ENCODE assay signal across 28 mouse cellular contexts in the genomic region with DNA sequence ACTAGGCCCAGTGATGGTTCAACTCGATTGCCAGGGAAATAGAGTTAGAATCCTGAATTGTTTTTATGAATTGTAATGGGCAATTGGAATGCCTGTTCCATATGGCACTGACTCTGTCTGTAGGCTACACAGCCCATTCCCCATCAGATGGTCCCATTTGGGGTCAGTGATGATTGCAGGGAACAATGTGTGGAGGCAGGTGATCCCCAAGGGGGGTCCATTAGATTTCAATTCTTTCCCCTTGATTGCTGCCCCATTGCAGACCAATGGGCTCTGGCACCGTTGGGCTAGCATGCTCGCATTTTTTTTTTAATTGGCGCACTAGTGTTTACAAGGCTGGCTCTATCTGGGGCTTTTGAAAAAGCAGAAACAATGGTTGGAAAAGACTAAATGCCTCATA.
A peak's percentile ranks its signal among the peaks of the same experiment; 100 is the strongest.
DNase-seq lines count a peak whose midpoint lies in the region; ATAC-seq and TF ChIP-seq lines count a peak whose summit lies in the region.
"Had no signal": no experiment of that assay in that cellular context is flagged by ENCODE, and none has a peak within 500 bp of the region (broad histone marks: within the 10 kb centered on the region; RNA-seq: fewer than 3 reads in every experiment).

No protein-coding gene starts in this region.

- no peaks in the 10 kb centered on the region; the same call in 1 of the 2 replicates for H3K4me1 ChIP-seq in embryonic facial prominence, embryonic 14.5 days (ENCODE audit: control insufficient read depth, insufficient read depth, low read length)
- H3K4me1 ChIP-seq in embryonic facial prominence, embryonic 10.5 days: peaks cover 14% of the 10 kb centered on the region
- H3K4me1 ChIP-seq in hindbrain, embryonic 16.5 days (ENCODE audit: control insufficient read depth, insufficient read depth, low read depth, low read length): peaks cover 8% of the 10 kb centered on the region
- peaks cover 11% of the 10 kb centered on the region for H3K4me1 ChIP-seq in hindbrain, embryonic 14.5 days (replicated peaks; ENCODE audit: control insufficient read depth, insufficient read depth, low read length)
- H3K4me1 ChIP-seq in midbrain, postnatal 0 days (ENCODE audit: insufficient read depth, low read length): peaks cover 4% of the 10 kb centered on the region
- peaks cover 10% of the 10 kb centered on the region for H3K4me1 ChIP-seq in midbrain, embryonic 16.5 days (ENCODE audit: control insufficient read depth, insufficient read depth, low read length)
- H3K4me1 ChIP-seq: lung, embryonic 15.5 days; stomach, embryonic 15.5 days had no signal

- no peaks in the 10 kb centered on the region for H3K27me3 ChIP-seq in embryonic facial prominence, embryonic 14.5 days (replicated peaks; ENCODE audit: control insufficient read depth, insufficient read depth, low read length)
- H3K27me3 ChIP-seq in embryonic facial prominence, embryonic 10.5 days (replicated peaks; ENCODE audit: low read depth, poor library complexity, severe bottlenecking): no peaks in the 10 kb centered on the region
- H3K27me3 ChIP-seq in hindbrain, embryonic 16.5 days (replicated peaks; ENCODE audit: control insufficient read depth, insufficient read depth, low read length): no peaks in the 10 kb centered on the region
- H3K27me3 ChIP-seq in hindbrain, embryonic 14.5 days (ENCODE audit: control insufficient read depth, insufficient read depth, low read length): no peaks in the 10 kb centered on the region
- no peaks in the 10 kb centered on the region for H3K27me3 ChIP-seq in midbrain, postnatal 0 days (ENCODE audit: insufficient read depth, low read length)
- H3K27me3 ChIP-seq in midbrain, embryonic 16.5 days (ENCODE audit: control insufficient read depth, insufficient read depth, low read depth, low read length): no peaks in the 10 kb centered on the region
- H3K27me3 ChIP-seq: embryonic facial prominence, embryonic 13.5 days; forebrain, embryonic 13.5 days; limb, embryonic 13.5 days; lung, embryonic 15.5 days; stomach, embryonic 15.5 days had no signal

- no peak for ATAC-seq in embryonic facial prominence, embryonic 14.5 days (ENCODE audit: low read depth)
- 0 out of 2 replicates have a peak, but pooled peaks have one; percentile 46 for ATAC-seq in hindbrain, embryonic 16.5 days
- no peak for ATAC-seq in hindbrain, embryonic 14.5 days (ENCODE audit: low FRiP score)
- ATAC-seq in midbrain, postnatal 0 days (ENCODE audit: low FRiP score): no peak
- ATAC-seq in midbrain, embryonic 16.5 days: no peak
- ATAC-seq: intestine, postnatal 0 days had no signal

- TF ChIP-seq CTCF in midbrain, postnatal 0 days (IDR thresholded peaks at IDR 0.05): no peak

- H3K9me3 ChIP-seq in embryonic facial prominence, embryonic 14.5 days (ENCODE audit: control insufficient read depth, low read length): no peaks in the 10 kb centered on the region
- H3K9me3 ChIP-seq in embryonic facial prominence, embryonic 10.5 days: no peaks in the 10 kb centered on the region
- H3K9me3 ChIP-seq in hindbrain, embryonic 16.5 days (ENCODE audit: control insufficient read depth, low read length): no peaks in the 10 kb centered on the region
- no peaks in the 10 kb centered on the region for H3K9me3 ChIP-seq in hindbrain, embryonic 14.5 days (ENCODE audit: control insufficient read depth, low read length)
- H3K9me3 ChIP-seq in midbrain, postnatal 0 days (ENCODE audit: low read length): no peaks in the 10 kb centered on the region
- no peaks in the 10 kb centered on the region for H3K9me3 ChIP-seq in midbrain, embryonic 16.5 days (replicated peaks; ENCODE audit: control insufficient read depth, low read length, poor library complexity, severe bottlenecking)
- H3K9me3 ChIP-seq: embryonic facial prominence, embryonic 13.5 days; forebrain, embryonic 13.5 days; limb, embryonic 13.5 days; lung, embryonic 15.5 days; stomach, embryonic 15.5 days had no signal

- WGBS in embryonic facial prominence, embryonic 14.5 days: 81% methylated on average over 4 of the region's 4 CpGs
- 80% methylated on average over 4 of the region's 4 CpGs for WGBS in embryonic facial prominence, embryonic 10.5 days
- WGBS in hindbrain, embryonic 16.5 days: 54% methylated on average over 4 of the region's 4 CpGs
- 52% methylated on average over 4 of the region's 4 CpGs for WGBS in hindbrain, embryonic 14.5 days
- WGBS in midbrain, postnatal 0 days: 66% methylated on average over 4 of the region's 4 CpGs
- WGBS in midbrain, embryonic 16.5 days: 65% methylated on average over 4 of the region's 4 CpGs

- H3K27ac ChIP-seq in embryonic facial prominence, embryonic 14.5 days (replicated peaks; ENCODE audit: low read depth, low read length): no peak overlapping the region
- no peak overlapping the region for H3K27ac ChIP-seq in embryonic facial prominence, embryonic 10.5 days (replicated peaks)
- H3K27ac ChIP-seq in hindbrain, embryonic 16.5 days (ENCODE audit: low read depth, low read length): no peak overlapping the region
- no peak overlapping the region for H3K27ac ChIP-seq in hindbrain, embryonic 14.5 days
- H3K27ac ChIP-seq in midbrain, postnatal 0 days (ENCODE audit: low read depth, low read length): no peak overlapping the region
- no peak overlapping the region for H3K27ac ChIP-seq in midbrain, embryonic 16.5 days (ENCODE audit: low read length)
- H3K27ac ChIP-seq: embryonic facial prominence, embryonic 13.5 days; forebrain, embryonic 13.5 days; limb, embryonic 13.5 days; lung, embryonic 15.5 days; stomach, embryonic 15.5 days had no signal

- H3K4me2 ChIP-seq in embryonic facial prominence, embryonic 14.5 days (ENCODE audit: low read depth, low read length): no peak overlapping the region
- no peak overlapping the region for H3K4me2 ChIP-seq in hindbrain, embryonic 16.5 days (ENCODE audit: low read length)
- no peak overlapping the region for H3K4me2 ChIP-seq in hindbrain, embryonic 14.5 days (replicated peaks)
- no peak overlapping the region for H3K4me2 ChIP-seq in midbrain, postnatal 0 days (ENCODE audit: low read depth, low read length, poor library complexity, severe bottlenecking)
- no peak overlapping the region for H3K4me2 ChIP-seq in midbrain, embryonic 16.5 days (ENCODE audit: low read length)
- H3K4me2 ChIP-seq: embryonic facial prominence, embryonic 13.5 days; forebrain, embryonic 13.5 days; heart, embryonic 11.5 days; limb, embryonic 13.5 days; liver, embryonic 11.5 days; lung, embryonic 15.5 days; midbrain, embryonic 11.5 days; stomach, embryonic 15.5 days had no signal

- no peaks in the 10 kb centered on the region for H3K36me3 ChIP-seq in embryonic facial prominence, embryonic 14.5 days (ENCODE audit: control insufficient read depth, insufficient read depth, low read length)
- no peaks in the 10 kb centered on the region for H3K36me3 ChIP-seq in embryonic facial prominence, embryonic 10.5 days (replicated peaks)
- H3K36me3 ChIP-seq in hindbrain, embryonic 16.5 days (ENCODE audit: control insufficient read depth, insufficient read depth, low read length): no peaks in the 10 kb centered on the region
- H3K36me3 ChIP-seq in hindbrain, embryonic 14.5 days (replicated peaks; ENCODE audit: control insufficient read depth, insufficient read depth): no peaks in the 10 kb centered on the region
- H3K36me3 ChIP-seq in midbrain, postnatal 0 days (ENCODE audit: insufficient read depth, low read length): no peaks in the 10 kb centered on the region
- H3K36me3 ChIP-seq in midbrain, embryonic 16.5 days (ENCODE audit: control insufficient read depth, insufficient read depth, low read length): no peaks in the 10 kb centered on the region
- H3K36me3 ChIP-seq: embryonic facial prominence, embryonic 13.5 days; G1E; limb, embryonic 13.5 days; lung, embryonic 15.5 days; stomach, embryonic 15.5 days had no signal

- peak; percentile 23 for DNase-seq in embryonic facial prominence, embryonic 14.5 days (ENCODE audit: low spot score)
- DNase-seq in embryonic facial prominence, embryonic 10.5 days (ENCODE audit: low spot score): no peak
- DNase-seq in hindbrain, embryonic 14.5 days (ENCODE audit: low spot score): no peak
- DNase-seq in midbrain, postnatal 0 days (ENCODE audit: low spot score): peak; percentile 38
- no peak for DNase-seq in layer of hippocampus, postnatal 36 days
- DNase-seq: adrenal gland, postnatal 14 days; cerebellum, adult 11-12 months; cerebellum, adult 9-11 months; embryo, embryonic 11 days; gastrocnemius, postnatal 25 days; heart, adult 18-20 months; heart, postnatal 4 days; kidney, adult 9 months; kidney, postnatal 10 days; right cerebral cortex, postnatal 14 days had no signal

- H3K9ac ChIP-seq in embryonic facial prominence, embryonic 14.5 days (ENCODE audit: low read depth, low read length): no peak overlapping the region
- no peak overlapping the region for H3K9ac ChIP-seq in hindbrain, embryonic 16.5 days (ENCODE audit: low read depth, low read length)
- no peak overlapping the region for H3K9ac ChIP-seq in hindbrain, embryonic 14.5 days
- no peak overlapping the region for H3K9ac ChIP-seq in midbrain, postnatal 0 days (replicated peaks; ENCODE audit: low read length, poor library complexity, severe bottlenecking)
- H3K9ac ChIP-seq in midbrain, embryonic 16.5 days (ENCODE audit: low read depth, low read length): no peak overlapping the region
- H3K9ac ChIP-seq: embryonic facial prominence, embryonic 13.5 days; forebrain, embryonic 13.5 days; limb, embryonic 13.5 days; lung, embryonic 15.5 days; stomach, embryonic 15.5 days had no signal

- no peak overlapping the region for H3K4me3 ChIP-seq in embryonic facial prominence, embryonic 14.5 days (ENCODE audit: low read depth, low read length)
- no peak overlapping the region for H3K4me3 ChIP-seq in embryonic facial prominence, embryonic 10.5 days
- no peak overlapping the region for H3K4me3 ChIP-seq in hindbrain, embryonic 16.5 days (ENCODE audit: low read length)
- H3K4me3 ChIP-seq in hindbrain, embryonic 14.5 days (replicated peaks; ENCODE audit: low read length): no peak overlapping the region
- H3K4me3 ChIP-seq in midbrain, postnatal 0 days (ENCODE audit: low read depth, low read length): no peak overlapping the region
- no peak overlapping the region for H3K4me3 ChIP-seq in midbrain, embryonic 16.5 days (ENCODE audit: low read depth, low read length)
- H3K4me3 ChIP-seq: embryonic facial prominence, embryonic 13.5 days; erythroblast, embryonic 14.5 days; forebrain, embryonic 13.5 days; limb, embryonic 13.5 days; lung, embryonic 15.5 days; stomach, embryonic 15.5 days had no signal

Comparison
In these comparisons a context has a peak if more than half of its experiments do, and no peak if none do; other contexts are left out.
1. DNase-seq: peak in embryonic facial prominence, embryonic 14.5 days (single experiment) and midbrain, postnatal 0 days (single experiment); none in embryonic facial prominence, embryonic 10.5 days (single experiment), hindbrain, embryonic 14.5 days (single experiment) and layer of hippocampus, postnatal 36 days (0 of 2).